19 mouse cellular contexts compared by ENCODE assay signal in the genomic region with DNA sequence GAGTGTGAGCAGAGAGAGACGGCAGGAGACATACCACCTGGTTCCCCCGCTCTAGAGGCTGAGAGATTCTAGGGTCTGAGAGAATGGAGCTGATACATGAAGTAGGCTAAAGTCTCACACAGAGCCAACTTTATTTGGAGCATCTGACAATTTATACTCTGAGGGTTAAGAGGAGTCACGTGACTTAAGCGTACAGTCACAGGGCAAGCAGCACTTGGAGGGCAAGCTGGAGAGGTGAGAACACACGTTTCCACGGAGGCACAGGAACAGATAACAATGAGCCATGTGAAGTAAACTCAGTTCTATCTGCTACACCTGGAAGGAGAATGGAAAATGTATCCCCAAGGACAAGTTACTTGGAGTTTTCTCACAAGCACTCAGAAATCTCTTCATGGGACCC.
"Had no signal": no experiment of that assay in that cellular context is flagged by ENCODE, and none has a peak within 500 bp of the region (broad histone marks: within the 10 kb centered on the region; RNA-seq: fewer than 3 reads in every experiment).

No protein-coding gene starts in this region.

- H3K9me3 ChIP-seq: limb, embryonic 10.5 days; limb, embryonic 13.5 days; midbrain, embryonic 12.5 days; midbrain, embryonic 15.5 days; neural tube, embryonic 12.5 days; neural tube, embryonic 15.5 days had no signal

- H3K27me3 ChIP-seq: limb, embryonic 13.5 days; midbrain, embryonic 12.5 days; midbrain, embryonic 15.5 days; neural tube, embryonic 12.5 days; neural tube, embryonic 15.5 days had no signal

- H3K36me3 ChIP-seq: limb, embryonic 13.5 days; midbrain, embryonic 15.5 days; neural tube, embryonic 15.5 days had no signal

- H3K27ac ChIP-seq: kidney, postnatal 0 days; limb, embryonic 10.5 days; limb, embryonic 13.5 days; macrophage; midbrain, embryonic 12.5 days; midbrain, embryonic 15.5 days; neural tube, embryonic 12.5 days; neural tube, embryonic 15.5 days; stomach, postnatal 0 days had no signal

- H3K4me3 ChIP-seq: limb, embryonic 10.5 days; limb, embryonic 13.5 days; midbrain, embryonic 12.5 days; midbrain, embryonic 15.5 days; neural tube, embryonic 12.5 days; neural tube, embryonic 15.5 days had no signal

- DNase-seq: kidney, adult 2 months; kidney, postnatal 36 days; lung, embryonic 14.5 days; right cerebral cortex, adult 18-20 months; right cerebral cortex, postnatal 14 days; right cerebral cortex, postnatal 4 days; thymus, adult 18-20 months; thymus, postnatal 36 days had no signal

- ATAC-seq: intestine, postnatal 0 days; lung, postnatal 0 days; midbrain, embryonic 15.5 days had no signal

- H3K9ac ChIP-seq: limb, embryonic 13.5 days; lung, embryonic 14.5 days; midbrain, embryonic 12.5 days; midbrain, embryonic 15.5 days; neural tube, embryonic 12.5 days; neural tube, embryonic 15.5 days had no signal

- H3K4me2 ChIP-seq: limb, embryonic 13.5 days; lung, embryonic 14.5 days; midbrain, embryonic 12.5 days; midbrain, embryonic 15.5 days; neural tube, embryonic 12.5 days; neural tube, embryonic 15.5 days had no signal
